8 mouse cellular contexts compared by ENCODE assay signal in genomic region chr5:113306750-113307477, GRCm38 (mm10). TPM values are rescaled to one million over a fixed set of nuclear protein-coding genes. Genes with fewer than 3 reads are reported as not detected.
DNase-seq lines count a peak whose midpoint lies in the region; ATAC-seq and TF ChIP-seq lines count a peak whose summit lies in the region.

No protein-coding gene starts in this region.

- H3K9me3 ChIP-seq in ES-E14 (ENCODE audit: control insufficient read depth, insufficient read depth, low read depth, low read length), result no peaks in the 10 kb centered on the region
- no peaks in the 10 kb centered on the region for H3K9me3 ChIP-seq in forebrain, embryonic 14.5 days (replicated peaks; ENCODE audit: control insufficient read depth, low read length)
- H3K9me3 ChIP-seq in neural tube, embryonic 11.5 days (ENCODE audit: control insufficient read depth, low read length), result no peaks in the 10 kb centered on the region

- H3K4me1 ChIP-seq in ES-E14 (ENCODE audit: control insufficient read depth in 2 of 2, insufficient read depth in 2 of 2, low read length in 2 of 2, poor library complexity in 1 of 2), result peaks cover 0 to 9% of the 10 kb centered on the region in 2 experiments; a peak in 1 of 4 replicates
- H3K4me1 ChIP-seq in forebrain, embryonic 14.5 days (ENCODE audit: control insufficient read depth, insufficient read depth, low read length), result peaks cover 32% of the 10 kb centered on the region
- peaks cover 9% of the 10 kb centered on the region for H3K4me1 ChIP-seq in neural tube, embryonic 11.5 days (ENCODE audit: control insufficient read depth, insufficient read depth, low read length)

- WGBS in forebrain, embryonic 14.5 days, result under 1% methylated on average over 25 of the region's 25 CpGs
- WGBS in neural tube, embryonic 11.5 days, result 5% methylated on average over 25 of the region's 25 CpGs

- peak; percentile 83 for ATAC-seq in forebrain, embryonic 14.5 days
- peak; percentile 79 for ATAC-seq in neural tube, embryonic 11.5 days (ENCODE audit: insufficient read depth, low FRiP score, low TSS enrichment)

- DNase-seq in ES-E14 (ENCODE audit: low read depth, low spot score), result no peak
- peak; percentile 87 for DNase-seq in brain, embryonic 18.5 days (ENCODE audit: low read depth, low spot score)
- DNase-seq in forebrain, embryonic 14.5 days (ENCODE audit: low spot score), result peak; percentile 98
- DNase-seq in kidney, adult 11 months, result peak; percentile 58
- DNase-seq in left cerebral cortex, adult 9 months (ENCODE audit: low spot score in 2 of 2), result peak; percentile 87
- DNase-seq in neural tube, embryonic 11.5 days (ENCODE audit: low spot score), result peak; percentile 86
- DNase-seq in gastrocnemius, postnatal 4 days (ENCODE audit: low spot score in 2 of 2), result no peak
- no peak for DNase-seq in B cell, adult 2 months

- in situ Hi-C loops in ES-E14 (cut with MboI; ENCODE audit: low sequenced_read_pairs in 2 of 2, unreplicated experiment in 2 of 2), result no loop called here

- no peaks in the 10 kb centered on the region for H3K36me3 ChIP-seq in ES-E14 (ENCODE audit: control insufficient read depth, insufficient read depth, low read length, poor library complexity, severe bottlenecking)
- no peaks in the 10 kb centered on the region for H3K36me3 ChIP-seq in forebrain, embryonic 14.5 days (ENCODE audit: control insufficient read depth, insufficient read depth, low read length)
- H3K36me3 ChIP-seq in neural tube, embryonic 11.5 days (ENCODE audit: control insufficient read depth, insufficient read depth, low read length), result no peaks in the 10 kb centered on the region

- peak overlapping the region; percentile 41; the same call in 1 of the 2 replicates for H3K9ac ChIP-seq in ES-E14 (ENCODE audit: insufficient read depth, low read depth, low read length, poor library complexity, severe bottlenecking)
- H3K9ac ChIP-seq in forebrain, embryonic 14.5 days (ENCODE audit: low read length), result peak overlapping the region; percentile 54
- peak overlapping the region; percentile 35 for H3K9ac ChIP-seq in neural tube, embryonic 11.5 days (ENCODE audit: low read length)

- H3K27me3 ChIP-seq in forebrain, embryonic 14.5 days (replicated peaks; ENCODE audit: control insufficient read depth, insufficient read depth, low read length), result no peaks in the 10 kb centered on the region
- peaks cover 6% of the 10 kb centered on the region; the same call in 1 of the 2 replicates for H3K27me3 ChIP-seq in neural tube, embryonic 11.5 days (ENCODE audit: control insufficient read depth, insufficient read depth, low read length)

- H3K4me2 ChIP-seq in forebrain, embryonic 14.5 days (ENCODE audit: low read length), result peak overlapping the region; percentile 73
- H3K4me2 ChIP-seq in neural tube, embryonic 11.5 days (ENCODE audit: low read depth), result peak overlapping the region; percentile 43

- peak overlapping the region in 1 of 2 experiments; percentile 34; a peak in 1 of 4 replicates for H3K4me3 ChIP-seq in ES-E14 (ENCODE audit: insufficient read depth in 1 of 2, low read depth in 1 of 2, low read length in 2 of 2, poor library complexity in 1 of 2, severe bottlenecking in 1 of 2)
- H3K4me3 ChIP-seq in forebrain, embryonic 14.5 days (ENCODE audit: low read depth, low read length), result peak overlapping the region; percentile 32
- H3K4me3 ChIP-seq in neural tube, embryonic 11.5 days (ENCODE audit: low read depth, low read length), result peak overlapping the region; percentile 24

- no peak overlapping the region for H3K27ac ChIP-seq in ES-E14 (ENCODE audit: insufficient read depth, low read depth, low read length, poor library complexity, severe bottlenecking)
- H3K27ac ChIP-seq in forebrain, embryonic 14.5 days (ENCODE audit: low read depth, low read length), result peak overlapping the region; percentile 93
- H3K27ac ChIP-seq in neural tube, embryonic 11.5 days (ENCODE audit: low read depth, low read length), result peak overlapping the region; percentile 62

TF ChIP-seq in ES-E14, 5 proteins besides CTCF, POLR2A, EP300 and RAD21:
- TF ChIP-seq HCFC1 (IDR thresholded peaks at IDR 0.05; ENCODE audit: borderline replicate concordance, insufficient read depth, low read length) (no peak), MAFK (IDR thresholded peaks at IDR 0.05; ENCODE audit: insufficient read depth, low read depth, low read length) (no peak), ZC3H11A (IDR thresholded peaks at IDR 0.05; ENCODE audit: borderline replicate concordance, low read depth, low read length) (no peak), ZNF384 (IDR thresholded peaks at IDR 0.05; ENCODE audit: low read depth, low read length) (no peak), CHD2 (IDR thresholded peaks at IDR 0.05; ENCODE audit: low read depth, low read length) (no peak)

RNA-seq across cellular contexts. Expression of gene Sgsm1, which starts 3.7 kb away (rescaled TPM):
- 7.1 and 11.6 TPM in 2 replicates for total RNA-seq in ES-E14 (2012; rRNA removed)
- polyA plus RNA-seq in forebrain, embryonic 14.5 days (2014; fragmentation: Nextera tagmentation; extraction: Ambion mirVana), result 6.7 and 8.9 TPM in 2 replicates
- 8.5 and 10.7 TPM in 2 replicates for polyA plus RNA-seq in neural tube, embryonic 11.5 days (2014; fragmentation: Nextera tagmentation; extraction: Ambion mirVana)
- total RNA-seq in gastrocnemius, postnatal 4 days (2021), result 1 to 10 TPM in 1 of 2 experiments, under 1 TPM in 1; 0.75 to 1.3 TPM

RNA-seq across cellular contexts. Expression of gene Aym1, which starts 50.2 kb away (rescaled TPM):
- total RNA-seq in ES-E14 (2012; rRNA removed), result 1.3 TPM in 1 of 2 replicates, not detected in the other
- polyA plus RNA-seq in forebrain, embryonic 14.5 days (2014; fragmentation: Nextera tagmentation; extraction: Ambion mirVana), result not detected in 2 replicates
- polyA plus RNA-seq in neural tube, embryonic 11.5 days (2014; fragmentation: Nextera tagmentation; extraction: Ambion mirVana), result not detected in 2 replicates
- total RNA-seq in gastrocnemius, postnatal 4 days (2021), result not detected

Comparison
In these comparisons a context has a peak if more than half of its experiments do, and no peak if none do; other contexts are left out.
1. DNase-seq: peak in brain, embryonic 18.5 days (single experiment), forebrain, embryonic 14.5 days (single experiment), kidney, adult 11 months (single experiment), left cerebral cortex, adult 9 months (2 of 2) and neural tube, embryonic 11.5 days (single experiment); none in ES-E14 (single experiment), gastrocnemius, postnatal 4 days (0 of 2) and B cell, adult 2 months (0 of 2).
2. Peak in every context shown above with its lines, with median percentiles within 50 percentile points of each other: H3K9ac ChIP-seq.